Mouse (Mus musculus) CH12.LX (cell line): ENCODE results near the gene Ptma. TPM values are rescaled to one million over a fixed set of nuclear protein-coding genes. Genes with fewer than 3 reads are reported as not detected.

Experiments
- DNase-seq: peaks from one replicate; pipeline ENCODE4 v3.0.0-alpha.2; 2013; ENCODE audit errors: extremely low read depth
- H3K27ac ChIP-seq: 2 replicates; pipeline ENCODE4 v1.5.1; 2012; ENCODE audit warnings: low read depth, mild to moderate bottlenecking, control low read depth, moderate library complexity; ENCODE audit not compliant: insufficient read depth
- H3K27me3 ChIP-seq: replicated peaks from 2 replicates; pipeline ENCODE3; 2012; ENCODE audit warnings: inconsistent platforms
- H3K36me3 ChIP-seq, 2 experiments: replicated peaks in 1 of 2; 2 replicates each; pipeline versions ENCODE3 to v1.6.1; 2012; ENCODE audit warnings: inconsistent platforms in 1 of 2, low read length in 1 of 2, mild to moderate bottlenecking in 1 of 2, mixed read lengths in 1 of 2, moderate library complexity in 1 of 2; ENCODE audit not compliant: control insufficient read depth in 1 of 2, insufficient read depth in 1 of 2
- H3K4me1 ChIP-seq, 2 experiments: 2 replicates each; pipeline ENCODE4 v1.6.1; 2012; ENCODE audit warnings: inconsistent platforms in 1 of 2, moderate library complexity in 1 of 2; ENCODE audit not compliant: insufficient read depth in 2 of 2, control insufficient read depth in 1 of 2
- H3K4me2 ChIP-seq: 2 replicates; pipeline ENCODE4 v1.6.1; 2012; ENCODE audit warnings: low read depth, mild to moderate bottlenecking, control low read depth; ENCODE audit not compliant: poor library complexity, insufficient read depth, severe bottlenecking
- H3K4me3 ChIP-seq, 3 experiments: fragments of 150-350 bp in 1 of 3; sonication (generic) in 1 of 3; replicated peaks in 1 of 3; 2 replicates each; pipeline versions ENCODE3 to v1.5.1; 2011 to 2012; ENCODE audit warnings: low read depth in 2 of 3, low read length in 2 of 3, mild to moderate bottlenecking in 2 of 3, moderate library complexity in 2 of 3, control low read depth in 1 of 3, improper control_type of control experiment in 1 of 3, inconsistent platforms in 1 of 3, mixed read lengths in 1 of 3; ENCODE audit not compliant: poor library complexity in 1 of 3
- H3K79me2 ChIP-seq: replicated peaks from 2 replicates; pipeline ENCODE4 v1.6.1; 2012; ENCODE audit warnings: mild to moderate bottlenecking, moderate library complexity; ENCODE audit not compliant: control insufficient read depth, poor library complexity, insufficient read depth, severe bottlenecking; ENCODE audit errors: extremely low read depth
- H3K9ac ChIP-seq: 2 replicates; pipeline ENCODE4 v1.6.1; 2012; ENCODE audit warnings: low read depth, mild to moderate bottlenecking, control low read depth, moderate library complexity; ENCODE audit not compliant: insufficient read depth
- H3K9me3 ChIP-seq: replicated peaks from 2 replicates; pipeline ENCODE3; 2012; ENCODE audit warnings: low read length, inconsistent platforms, mixed read lengths
- BHLHE40 ChIP-seq: IDR thresholded peaks from 2 replicates; pipeline ENCODE4 v1.6.1; 2011; ENCODE audit warnings: mild to moderate bottlenecking, low read depth, low read length, improper control_type of control experiment
- CHD2 ChIP-seq: IDR thresholded peaks from 2 replicates; pipeline ENCODE4 v1.6.1; 2011; ENCODE audit warnings: low read length, improper control_type of control experiment
- CTCF ChIP-seq, 2 experiments: IDR thresholded peaks in 1 of 2; conservative IDR thresholded peaks in 1 of 2; 2 replicates each; pipeline ENCODE4 v1.5.1; 2011 to 2012; ENCODE audit warnings: low read depth in 2 of 2, low read length in 2 of 2, improper control_type of control experiment in 1 of 2, inconsistent platforms in 1 of 2, mild to moderate bottlenecking in 1 of 2, moderate library complexity in 1 of 2
- ELF1 ChIP-seq: IDR thresholded peaks from 2 replicates; pipeline ENCODE4 v1.6.1; 2014; ENCODE audit warnings: low read depth, mild to moderate bottlenecking, inconsistent platforms, low read length, improper control_type of control experiment
- EP300 ChIP-seq: IDR thresholded peaks from 2 replicates; pipeline ENCODE4 v1.6.1; 2011; ENCODE audit warnings: low read length, improper control_type of control experiment
- ETS1 ChIP-seq: conservative IDR thresholded peaks from 2 replicates; pipeline ENCODE4 v1.6.1; 2012; ENCODE audit warnings: low read depth, mild to moderate bottlenecking, inconsistent platforms, low read length, improper control_type of control experiment, moderate library complexity
- HCFC1 ChIP-seq: IDR thresholded peaks from 2 replicates; pipeline ENCODE4 v1.6.1; 2012; ENCODE audit warnings: low read depth, mild to moderate bottlenecking, inconsistent platforms, low read length, improper control_type of control experiment
- IRF4 ChIP-seq: IDR thresholded peaks from 2 replicates; pipeline ENCODE4 v1.6.1; 2014; ENCODE audit warnings: low read depth, mild to moderate bottlenecking, inconsistent platforms, low read length, improper control_type of control experiment
- JUN ChIP-seq: IDR thresholded peaks from 2 replicates; pipeline ENCODE4 v1.6.1; 2011; ENCODE audit warnings: low read depth, mild to moderate bottlenecking, low read length, improper control_type of control experiment, moderate library complexity; ENCODE audit not compliant: insufficient read depth
- KAT2A ChIP-seq: IDR thresholded peaks from 2 replicates; pipeline ENCODE4 v1.6.1; 2012; ENCODE audit warnings: low read length, improper control_type of control experiment, inconsistent platforms; ENCODE audit not compliant: insufficient replicate concordance
- MAFK ChIP-seq: IDR thresholded peaks from 2 replicates; pipeline ENCODE4 v1.6.1; 2011; ENCODE audit warnings: low read length, improper control_type of control experiment; ENCODE audit not compliant: insufficient replicate concordance
- MEF2A ChIP-seq: IDR thresholded peaks from 2 replicates; pipeline ENCODE4 v1.6.1; 2014; ENCODE audit warnings: low read depth, mild to moderate bottlenecking, inconsistent platforms, low read length, improper control_type of control experiment, borderline replicate concordance
- MXI1 ChIP-seq: IDR thresholded peaks from 2 replicates; pipeline ENCODE4 v1.6.1; 2011; ENCODE audit warnings: mild to moderate bottlenecking, low read depth, low read length, improper control_type of control experiment
- NRF1 ChIP-seq: IDR thresholded peaks from 2 replicates; pipeline ENCODE4 v1.6.1; 2014; ENCODE audit warnings: low read depth, mild to moderate bottlenecking, inconsistent platforms, low read length, improper control_type of control experiment, moderate library complexity
- RCOR1 ChIP-seq: conservative IDR thresholded peaks from 2 replicates; pipeline ENCODE4 v1.6.1; 2012; ENCODE audit warnings: low read depth, mild to moderate bottlenecking, inconsistent platforms, low read length, improper control_type of control experiment
- SIN3A ChIP-seq: IDR thresholded peaks from 2 replicates; pipeline ENCODE4 v1.6.1; 2012; ENCODE audit warnings: low read length, improper control_type of control experiment, inconsistent platforms
- TCF12 ChIP-seq: IDR thresholded peaks from 2 replicates; pipeline ENCODE4 v1.6.1; 2014; ENCODE audit warnings: low read depth, mild to moderate bottlenecking, inconsistent platforms, low read length, improper control_type of control experiment
- USF1 ChIP-seq: IDR thresholded peaks from 2 replicates; pipeline ENCODE4 v1.6.1; 2014; ENCODE audit warnings: low read depth, mild to moderate bottlenecking, inconsistent platforms, low read length, improper control_type of control experiment
- ZC3H11A ChIP-seq: IDR thresholded peaks from 2 replicates; pipeline ENCODE4 v1.6.1; 2012; ENCODE audit warnings: low read depth, mild to moderate bottlenecking, inconsistent platforms, low read length, improper control_type of control experiment
- ZKSCAN1 ChIP-seq: IDR thresholded peaks from 2 replicates; pipeline ENCODE4 v1.6.1; 2012; ENCODE audit warnings: low read depth, inconsistent platforms, low read length, improper control_type of control experiment, borderline replicate concordance
- ZMIZ1 ChIP-seq: IDR thresholded peaks from 2 replicates; pipeline ENCODE4 v1.6.1; 2012; ENCODE audit warnings: low read depth, mild to moderate bottlenecking, inconsistent platforms, low read length, improper control_type of control experiment
- dilution Hi-C: fragments of 300-500 bp; cut with MboI; formaldehyde crosslinking; loops from 2 replicates; pipeline ENCODE4 v1.14.3; 2020; ENCODE audit warnings: low sequenced_read_pairs; ENCODE audit not compliant: extremely low pct_unique_long_range_greater_than_20kb, extremely low pct_ligation_motif_present
- in situ Hi-C: fragments of 300-500 bp; cut with MboI; formaldehyde crosslinking; loops from 3 replicates; pipeline ENCODE4 v1.14.3; 2019; ENCODE audit warnings: low sequenced_read_pairs, low pct_ligation_motif_present, low pct_unique_long_range_greater_than_20kb, mixed read lengths
- polyA plus RNA-seq: library from polyadenylated mRNA; unstranded; fragments of >175 nt; gene quantifications from 2 replicates; pipeline ENCODE4 v1.2.1, GENCODE M21; 2012; ENCODE audit warnings: low read depth; ENCODE audit not compliant: insufficient read length
- total RNA-seq, 2 experiments: library from RNA; depleted of rRNA; stranded (reverse); fragments of 300-350 nt in 1 of 2; fragments of >200 nt in 1 of 2; gene quantifications; 2 replicates each; pipeline ENCODE4 v1.2.3; 2012 to 2014

The Ptma gene
- total and polyA plus RNA-seq, 3 experiments = 2,835 to 5,324 (median 5,084) TPM

GRCm38 (mm10) chr1:86523776-86524618 lies 2.5 kb upstream of the Ptma start:
- no peaks in the 10 kb centered on the region for H3K27me3 ChIP-seq
- H3K79me2 ChIP-seq = peaks cover 23% of the 10 kb centered on the region
- no peak overlapping the region for H3K4me3 ChIP-seq
- peaks cover 3 to 25% of the 10 kb centered on the region in 2 experiments for H3K36me3 ChIP-seq
- no peaks in the 10 kb centered on the region for H3K9me3 ChIP-seq
- dilution Hi-C loops = no loop called here
- in situ Hi-C loops = no loop called here
- no peak overlapping the region for H3K9ac ChIP-seq
- no peak overlapping the region for H3K27ac ChIP-seq
- no peak overlapping the region for H3K4me2 ChIP-seq
- DNase-seq = no peak
- TF ChIP-seq EP300 = no peak
- no peak for TF ChIP-seq NRF1
- no peak for TF ChIP-seq RCOR1
- no peak for TF ChIP-seq BHLHE40
- no peak for TF ChIP-seq ZMIZ1
- no peak for TF ChIP-seq MAFK
- no peak for TF ChIP-seq HCFC1
- TF ChIP-seq ZC3H11A = no peak
- TF ChIP-seq MEF2A = no peak
- TF ChIP-seq ZKSCAN1 = no peak
- no peak for TF ChIP-seq CHD2
- TF ChIP-seq USF1 = no peak
- no peak for TF ChIP-seq JUN
- no peak for TF ChIP-seq MXI1
- no peak for TF ChIP-seq ETS1
- no peak for TF ChIP-seq IRF4
- H3K4me1 ChIP-seq = peaks cover 24 to 59% of the 10 kb centered on the region in 2 experiments

GRCm38 (mm10) chr1:86524619-86525498 lies 1.7 kb upstream of the Ptma start:
- no peak overlapping the region for H3K9ac ChIP-seq
- H3K9me3 ChIP-seq = no peaks in the 10 kb centered on the region
- peaks cover 12 to 29% of the 10 kb centered on the region in 2 experiments for H3K36me3 ChIP-seq
- H3K4me3 ChIP-seq = peak overlapping the region in 1 of 3 experiments; percentile 95
- H3K27ac ChIP-seq = no peak overlapping the region
- DNase-seq = peak; percentile 93
- in situ Hi-C loops (no loop called here), dilution Hi-C loops (no loop called here)
- no peaks in the 10 kb centered on the region for H3K27me3 ChIP-seq
- H3K4me2 ChIP-seq = no peak overlapping the region
- peaks cover 24 to 64% of the 10 kb centered on the region in 2 experiments for H3K4me1 ChIP-seq
- peaks cover 32% of the 10 kb centered on the region for H3K79me2 ChIP-seq
- TF ChIP-seq CHD2 (0 out of 2 replicates have a peak, but pooled peaks have one; percentile 12), CTCF (conservative IDR thresholded peaks at IDR 0.05 in 1 of 2, IDR thresholded peaks at IDR 0.05 in 1 of 2; ENCODE audit: low read depth in 2 of 2, low read length in 2 of 2) (peak in 1 of 2 experiments; percentile 53; a peak in 1 of 4 replicates), ELF1 (peak; percentile 41; the same call in 1 of the 2 replicates), TCF12 (0 out of 2 replicates have a peak, but pooled peaks have one; percentile 39), HCFC1 (0 out of 2 replicates have a peak, but pooled peaks have one; percentile 83), MEF2A (no peak), SIN3A (0 out of 2 replicates have a peak, but pooled peaks have one; percentile 20), KAT2A (no peak)
